Mouse (Mus musculus) ES-E14 (cell line): ENCODE results near the gene Hdac9.

Experiments
- CHD2 ChIP-seq: IDR thresholded peaks from 2 replicates; pipeline ENCODE4 v1.6.1; 2014; ENCODE audit warnings: mild to moderate bottlenecking, low read depth, low read length, inconsistent platforms
- HCFC1 ChIP-seq: IDR thresholded peaks from 2 replicates; pipeline ENCODE4 v1.6.1; 2012; ENCODE audit warnings: low read length, inconsistent platforms, borderline replicate concordance; ENCODE audit not compliant: insufficient read depth
- MAFK ChIP-seq: IDR thresholded peaks from 2 replicates; pipeline ENCODE4 v1.6.1; 2014; ENCODE audit warnings: mild to moderate bottlenecking, low read depth, low read length, inconsistent platforms; ENCODE audit not compliant: insufficient read depth

GRCm38 (mm10) chr12:34155740-34156139, 761.2 kb downstream of the Hdac9 start:
- TF ChIP-seq CHD2 (no peak), HCFC1 (no peak), MAFK (no peak)
